In the genomic region with DNA sequence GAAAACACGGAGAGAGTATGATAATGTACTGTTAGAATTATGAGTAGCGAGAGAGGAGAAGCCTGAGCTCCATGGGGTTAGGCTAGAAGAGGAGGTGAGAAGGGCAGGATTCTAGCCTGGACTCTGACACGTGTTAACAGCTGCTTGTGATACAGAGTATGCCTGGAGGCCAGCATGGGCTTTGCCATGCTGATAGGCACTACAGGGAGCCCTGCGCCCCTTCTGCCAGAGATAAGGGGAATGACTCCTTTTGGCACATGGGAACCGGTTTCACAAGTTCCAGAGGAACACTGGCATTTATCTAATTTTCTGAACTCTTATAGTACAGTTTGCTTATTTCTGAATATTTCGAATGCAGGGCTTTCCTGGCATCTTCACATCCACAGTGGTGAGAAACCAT, we compare ENCODE assay signal across 16 mouse cellular contexts. TPM values are rescaled to one million over a fixed set of nuclear protein-coding genes. Genes with fewer than 3 reads are reported as not detected.
A peak's percentile ranks its signal among the peaks of the same experiment; 100 is the strongest.
DNase-seq lines count a peak whose midpoint lies in the region; ATAC-seq and TF ChIP-seq lines count a peak whose summit lies in the region.
"Had no signal": no experiment of that assay in that cellular context is flagged by ENCODE, and none has a peak within 500 bp of the region (broad histone marks: within the 10 kb centered on the region; RNA-seq: fewer than 3 reads in every experiment).

No protein-coding gene starts in this region.

- TF ChIP-seq CTCF in C2C12 (IDR thresholded peaks at IDR 0.05; ENCODE audit: control insufficient read depth, insufficient read depth, insufficient read length), result no peak

- no peaks in the 10 kb centered on the region for H3K27me3 ChIP-seq in C2C12 (ENCODE audit: control insufficient read depth, insufficient read depth, insufficient read length)
- H3K27me3 ChIP-seq: midbrain, embryonic 12.5 days had no signal

- DNase-seq in c-Kit-positive CD71-positive TER-119-negative erythroid progenitor cells, embryonic 14.5 days (ENCODE audit: low read depth), result peak; percentile 52
- peak; percentile 89 for DNase-seq in liver
- DNase-seq in gastrocnemius, postnatal 25 days, result no peak
- DNase-seq in urinary bladder, postnatal 36 days (ENCODE audit: low spot score in 2 of 2), result no peak
- DNase-seq in kidney, adult 9 months, result no peak
- no peak for DNase-seq in kidney, postnatal 4 days
- DNase-seq: cerebellum, adult 18-20 months; gastrocnemius, postnatal 14 days; heart, postnatal 4 days; kidney, adult 8-10 months; lung, postnatal 14 days had no signal

- no peaks in the 10 kb centered on the region for H3K79me3 ChIP-seq in C2C12 (ENCODE audit: low read depth)

- no peaks in the 10 kb centered on the region for H3K36me3 ChIP-seq in C2C12 (ENCODE audit: control insufficient read depth, insufficient read depth)
- H3K36me3 ChIP-seq: midbrain, embryonic 12.5 days had no signal

- H3K4me3 ChIP-seq in C2C12 (ENCODE audit: insufficient read depth, poor library complexity, severe bottlenecking), result no peak overlapping the region
- H3K4me3 ChIP-seq: heart, embryonic 10.5 days; midbrain, embryonic 12.5 days had no signal

- H3K79me2 ChIP-seq in C2C12 (ENCODE audit: control insufficient read depth, insufficient read depth), result no peaks in the 10 kb centered on the region

- H3ac ChIP-seq in C2C12 (ENCODE audit: control insufficient read depth, insufficient read length, low read depth), result no peak overlapping the region

- peak; percentile 85 for ATAC-seq in megakaryocyte progenitor cell, adult 5-6 weeks (replicated peaks; ENCODE audit: poor library complexity)
- ATAC-seq: hindbrain, postnatal 0 days had no signal

TF ChIP-seq in C2C12, 6 proteins besides CTCF, POLR2A, EP300 and RAD21:
- TF ChIP-seq MYOD1 (IDR thresholded peaks at IDR 0.05; ENCODE audit: control insufficient read depth, insufficient read length, low read depth), result peak; percentile 36
- TF ChIP-seq USF1 (IDR thresholded peaks at IDR 0.05; ENCODE audit: low read depth), result no peak
- TF ChIP-seq CEBPB (IDR thresholded peaks at IDR 0.05; ENCODE audit: low read depth), result no peak

RNA-seq across cellular contexts. Expression of a gene that starts 16.3 kb away (rescaled TPM):
- 10.2 TPM for polyA plus RNA-seq in C2C12 (2012; fragmentation: generic; extraction: Trizol)
- 39.4 and 51.9 TPM in 2 replicates for total RNA-seq in megakaryocyte progenitor cell, adult 5-6 weeks (2015)
- total RNA-seq in megakaryocyte progenitor cell, adult 5-6 weeks (2017), result 26.9 and 33.7 TPM in 2 replicates
- 10 to 100 TPM; 15.9 to 16.8 TPM for total RNA-seq in gastrocnemius, postnatal 25 days (2021)

RNA-seq across cellular contexts. Expression of a gene that starts 22.0 kb away (rescaled TPM):
- 0.20 TPM for polyA plus RNA-seq in C2C12 (2012; fragmentation: generic; extraction: Trizol)
- 1.1 and 1.6 TPM in 2 replicates for total RNA-seq in megakaryocyte progenitor cell, adult 5-6 weeks (2015)
- total RNA-seq in megakaryocyte progenitor cell, adult 5-6 weeks (2017), result 0.58 and 0.98 TPM in 2 replicates
- total RNA-seq in gastrocnemius, postnatal 25 days (2021), result under 1 TPM; 0.15 to 0.27 TPM

RNA-seq across cellular contexts. Expression of a gene that starts 34.7 kb away (rescaled TPM):
- 3.5 TPM for polyA plus RNA-seq in C2C12 (2012; fragmentation: generic; extraction: Trizol)
- total RNA-seq in megakaryocyte progenitor cell, adult 5-6 weeks (2015), result 18.5 and 18.7 TPM in 2 replicates
- 17.1 and 20.6 TPM in 2 replicates for total RNA-seq in megakaryocyte progenitor cell, adult 5-6 weeks (2017)
- 10 to 100 TPM; 10.2 to 10.3 TPM for total RNA-seq in gastrocnemius, postnatal 25 days (2021)

RNA-seq across cellular contexts. Expression of a gene that starts 49.4 kb away (rescaled TPM):
- polyA plus RNA-seq in C2C12 (2012; fragmentation: generic; extraction: Trizol), result 0.02 TPM
- total RNA-seq in megakaryocyte progenitor cell, adult 5-6 weeks (2015), result 0.10 and 0.12 TPM in 2 replicates
- 0.33 TPM in 1 of 2 replicates, not detected in the other for total RNA-seq in megakaryocyte progenitor cell, adult 5-6 weeks (2017)
- total RNA-seq in gastrocnemius, postnatal 25 days (2021), result under 1 TPM in 1 of 2 experiments, not detected in 1; 0.18 TPM

RNA-seq across cellular contexts. Expression of a gene that starts 56.2 kb away (rescaled TPM):
- polyA plus RNA-seq in C2C12 (2012; fragmentation: generic; extraction: Trizol), result 3.1 TPM
- 7.5 and 9.1 TPM in 2 replicates for total RNA-seq in megakaryocyte progenitor cell, adult 5-6 weeks (2015)
- 15.5 and 17.5 TPM in 2 replicates for total RNA-seq in megakaryocyte progenitor cell, adult 5-6 weeks (2017)
- 1 to 10 TPM; 4.5 to 5.0 TPM for total RNA-seq in gastrocnemius, postnatal 25 days (2021)

Comparison
In these comparisons a context has a peak if more than half of its experiments do, and no peak if none do; other contexts are left out.
1. DNase-seq: peak in c-Kit-positive CD71-positive TER-119-negative erythroid progenitor cells, embryonic 14.5 days (single experiment) and liver (single experiment); none in gastrocnemius, postnatal 25 days (single experiment), urinary bladder, postnatal 36 days (0 of 2), kidney, adult 9 months (single experiment) and kidney, postnatal 4 days (0 of 2).